Mouse (Mus musculus) limb, embryonic 14.5 days (tissue): ENCODE measurements around the gene Gdf9. TPM values are rescaled to one million over a fixed set of nuclear protein-coding genes. Genes with fewer than 3 reads are reported as not detected.

Source experiments
- ATAC-seq: fragments of 200-750 bp; cut with Nextera tagmentation; 2 replicates; pipeline ENCODE4 v1.8.0; 2017; ENCODE audit warnings: low read depth, moderate number of reproducible peaks, moderate TSS enrichment; ENCODE audit not compliant: low FRiP score
- DNase-seq: peaks from one replicate; pipeline ENCODE4 v3.0.0-alpha.2; 2015; ENCODE audit warnings: low spot score
- H3K27ac ChIP-seq: fragments of 300-500 bp; sonication (generic); replicated peaks from 2 replicates; pipeline ENCODE4 v1.5.1; 2014; ENCODE audit warnings: low read depth, mild to moderate bottlenecking, low read length, moderate library complexity, mixed read lengths
- H3K27me3 ChIP-seq: fragments of 300-500 bp; sonication (generic); 2 replicates; pipeline ENCODE4 v1.6.1; 2014; ENCODE audit warnings: low read length, mixed read lengths; ENCODE audit not compliant: control insufficient read depth, insufficient read depth
- H3K36me3 ChIP-seq: fragments of 300-500 bp; sonication (generic); 2 replicates; pipeline ENCODE4 v1.6.1; 2014; ENCODE audit warnings: mild to moderate bottlenecking, low read length, moderate library complexity, mixed read lengths; ENCODE audit not compliant: control insufficient read depth, insufficient read depth
- H3K4me1 ChIP-seq: fragments of 300-500 bp; sonication (generic); 2 replicates; pipeline ENCODE4 v1.6.1; 2014; ENCODE audit warnings: antibody characterized with exemption, low read length, mixed read lengths; ENCODE audit not compliant: control insufficient read depth, insufficient read depth
- H3K4me2 ChIP-seq: fragments of 300-500 bp; sonication (generic); replicated peaks from 2 replicates; pipeline ENCODE4 v1.6.1; 2014; ENCODE audit warnings: low read depth, mild to moderate bottlenecking, low read length, moderate library complexity; ENCODE audit not compliant: severe bottlenecking
- H3K4me3 ChIP-seq: fragments of 300-500 bp; sonication (generic); replicated peaks from 2 replicates; pipeline ENCODE4 v1.5.1; 2014; ENCODE audit warnings: low read length
- H3K9ac ChIP-seq: fragments of 300-500 bp; sonication (generic); 2 replicates; pipeline ENCODE4 v1.6.1; 2014; ENCODE audit warnings: mild to moderate bottlenecking, low read depth, low read length, moderate library complexity; ENCODE audit not compliant: severe bottlenecking
- H3K9me3 ChIP-seq: fragments of 300-500 bp; sonication (generic); 2 replicates; pipeline ENCODE4 v1.6.1; 2016; ENCODE audit warnings: low read length; ENCODE audit not compliant: control insufficient read depth
- POLR2A ChIP-seq: fragments of 200-500 bp; IDR thresholded peaks from 2 replicates; pipeline ENCODE4 v1.8.0; 2012; ENCODE audit warnings: inconsistent platforms, mild to moderate bottlenecking, moderate library complexity, borderline replicate concordance; ENCODE audit not compliant: insufficient read depth, insufficient read length; ENCODE audit errors: extremely low read depth
- WGBS: fragments of 180-500 bp; shearing (Covaris S2); extraction: QIAGEN DNeasy Blood & Tissue Kit; methylation state at CpG from one replicate; pipeline ENCODE4 v1.1.7; 2014; 5-methylcytosine and 5-hydroxymethylcytosine counted together
- polyA plus RNA-seq, 2 experiments: library from polyadenylated mRNA; depleted of rRNA in 1 of 2; stranded (reverse) in 1 of 2; unstranded in 1 of 2; fragments of >200 nt; fragmentation: Nextera tagmentation in 1 of 2; extraction: Ambion mirVana in 1 of 2; gene quantifications; 2 replicates each; pipeline versions ENCODE4 v1.2.1 to v1.2.3; 2012 to 2014

Gene Gdf9
- polyA plus RNA-seq, 2 experiments: 1.8 to 2.6 TPM

DNA sequence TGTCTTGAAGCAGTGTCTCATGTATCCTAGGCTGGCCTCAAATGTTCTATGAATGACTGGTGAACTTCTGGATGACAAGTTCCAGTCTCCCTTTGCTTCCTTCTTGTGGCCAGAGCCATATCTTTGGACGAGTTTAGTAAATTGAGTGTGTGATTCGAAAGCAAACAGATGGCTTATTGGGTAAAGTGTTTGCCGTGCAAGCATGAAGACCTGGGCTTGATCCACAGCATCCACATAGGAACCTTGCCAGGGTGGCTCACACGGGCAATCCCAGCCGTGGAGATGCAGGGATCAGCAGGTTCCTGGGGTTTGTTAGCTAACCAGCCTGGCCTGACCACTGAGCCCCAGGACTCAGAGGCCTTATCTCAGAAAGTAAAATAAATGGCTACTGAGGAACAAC is 22.2 kb downstream of the Gdf9 start:
- no peaks in the 10 kb centered on the region for H3K36me3 ChIP-seq
- no peaks in the 10 kb centered on the region for H3K27me3 ChIP-seq
- H3K4me2 ChIP-seq: no peak overlapping the region
- 89% methylated on average over 5 of the region's 5 CpGs for WGBS
- peaks cover 7% of the 10 kb centered on the region; the same call in 1 of the 2 replicates for H3K4me1 ChIP-seq
- no peak overlapping the region for H3K9ac ChIP-seq
- H3K27ac ChIP-seq: no peak overlapping the region
- DNase-seq (no peak), ATAC-seq (no peak)
- H3K4me3 ChIP-seq: no peak overlapping the region
- no peaks in the 10 kb centered on the region for H3K9me3 ChIP-seq
- no peak for TF ChIP-seq POLR2A

DNA sequence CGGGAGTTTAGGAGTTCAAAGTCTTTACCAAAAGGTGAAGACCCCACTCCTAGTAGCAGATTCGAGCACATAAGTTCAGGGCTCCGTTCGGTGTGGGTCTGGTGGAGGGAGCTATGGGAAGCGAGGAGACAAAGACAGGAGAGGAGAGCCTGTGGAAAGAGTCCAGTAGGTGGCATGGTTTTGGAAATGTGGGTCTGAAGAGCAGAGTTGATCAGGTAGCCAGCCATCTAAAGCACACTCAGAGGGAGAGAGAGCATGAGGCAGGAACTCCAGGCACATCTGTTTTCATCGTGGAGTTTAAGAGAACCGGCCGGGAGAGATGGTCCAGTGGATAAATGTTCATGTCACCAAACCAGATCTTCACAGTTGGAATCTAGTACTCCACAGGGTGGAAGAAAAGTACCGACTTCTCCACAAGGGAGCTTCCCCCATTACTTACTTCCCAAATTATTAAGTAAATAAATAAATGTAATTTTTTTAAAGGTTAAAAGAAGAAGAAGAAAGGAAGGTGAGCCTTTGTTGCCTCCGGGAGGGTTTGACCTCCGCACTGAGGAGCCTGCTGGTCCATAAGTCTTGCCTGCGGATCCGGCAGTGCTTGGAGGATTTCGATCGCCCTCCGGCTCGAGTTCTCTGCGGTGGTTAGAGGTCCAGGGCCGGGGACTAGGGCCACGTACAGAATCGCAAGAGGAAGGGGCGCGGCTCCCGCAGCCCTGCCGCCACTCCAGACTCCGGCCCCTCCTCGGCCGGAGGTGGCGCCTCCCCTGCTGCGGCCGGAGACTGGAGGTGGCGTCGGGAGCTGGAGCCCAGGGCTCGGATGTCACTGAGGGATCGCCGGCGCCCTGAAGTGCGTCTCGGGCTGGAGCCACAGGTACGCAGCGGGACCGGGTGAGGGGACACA is 25.9 kb downstream of the Gdf9 start, which contains the start of the genes Gm10447 and Shroom1:
TSS of gene Gm10447 (minus strand) at position 637 of the 898 bp plus-strand sequence.
TSS of gene Shroom1 (plus strand) at position 732 of the 898 bp plus-strand sequence.
- Histone ChIP-seq H3K4me1 (peaks cover 7% of the 10 kb centered on the region; the same call in 1 of the 2 replicates), H3K4me3 (peak within 1 kb of the TSS; percentile 51), H3K27me3 (no peaks in the 10 kb centered on the region), H3K4me2 (peak within 1 kb of the TSS; percentile 87), H3K27ac (no peak within 1 kb of the TSS; the same call in 1 of the 2 replicates), H3K36me3 (no peaks in the 10 kb centered on the region), H3K9me3 (no peaks in the 10 kb centered on the region), H3K9ac (peak within 1 kb of the TSS; percentile 68)
- ATAC-seq (peak; percentile 92), DNase-seq (peak; percentile 61)
- TF ChIP-seq POLR2A: peak; percentile 56; the same call in 1 of the 2 replicates
- 2% methylated on average over 32 of the region's 42 CpGs for WGBS

DNA sequence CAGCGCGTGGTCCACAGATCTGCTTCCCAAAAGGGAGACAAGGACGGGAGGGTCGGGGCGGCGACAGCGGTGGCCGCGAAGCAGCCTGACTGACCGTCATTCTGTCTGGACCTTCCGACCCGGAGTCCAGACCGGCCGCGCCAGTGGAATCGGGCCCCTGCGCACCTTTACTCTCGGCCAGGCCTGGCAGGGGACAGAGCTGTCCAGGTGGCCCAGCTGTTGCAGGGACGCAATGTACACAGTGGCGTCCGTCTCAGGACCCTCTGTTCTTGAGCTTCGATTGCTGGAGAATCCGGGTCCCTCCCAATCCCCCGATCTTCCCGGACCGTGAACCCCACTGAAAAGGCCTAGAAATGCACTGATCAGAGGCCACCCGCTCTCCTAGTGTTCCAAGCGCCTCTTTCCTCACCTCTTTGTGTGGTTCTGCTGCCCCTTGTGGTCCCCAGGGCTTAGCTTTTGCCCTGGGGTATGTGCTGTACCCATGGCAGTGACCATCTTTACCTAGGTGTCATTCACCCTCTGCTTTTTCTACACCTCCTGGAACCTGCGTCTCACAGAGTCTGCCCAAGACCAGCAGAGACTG is 26.6 kb downstream of the Gdf9 start:
- Histone ChIP-seq H3K36me3 (no peaks in the 10 kb centered on the region), H3K9me3 (no peaks in the 10 kb centered on the region), H3K4me1 (peaks cover 7% of the 10 kb centered on the region; the same call in 1 of the 2 replicates), H3K4me3 (peak overlapping the region; percentile 51), H3K27ac (no peak overlapping the region), H3K9ac (peak overlapping the region; percentile 68), H3K4me2 (peak overlapping the region; percentile 87), H3K27me3 (peaks cover 6% of the 10 kb centered on the region)
- DNase-seq: no peak
- 7% methylated on average over 23 of the region's 29 CpGs for WGBS
- no peak; the same call in 1 of the 2 replicates for ATAC-seq
- TF ChIP-seq POLR2A: no peak

DNA sequence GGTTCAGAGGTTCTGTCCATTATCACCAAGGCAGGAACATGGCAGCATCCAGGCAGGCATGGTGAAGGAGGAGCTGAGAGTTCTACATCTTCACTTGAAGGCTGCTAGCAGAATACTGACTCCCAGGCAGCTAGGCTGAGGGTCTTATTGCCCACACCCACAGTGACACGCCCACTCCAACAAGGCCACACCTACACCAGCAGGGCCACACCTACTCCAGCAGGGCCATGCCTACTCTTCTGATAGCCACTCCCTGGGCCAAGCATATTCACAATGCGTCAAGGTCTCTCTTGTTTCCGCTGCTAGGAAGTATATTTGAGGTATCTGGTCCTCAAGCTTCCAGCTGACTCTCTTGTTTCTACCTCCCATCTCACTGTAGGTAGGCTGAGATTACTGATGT is 28.2 kb downstream of the Gdf9 start:
- no peak for ATAC-seq
- Histone ChIP-seq H3K27me3 (peaks cover 21% of the 10 kb centered on the region), H3K4me1 (peaks cover 12% of the 10 kb centered on the region), H3K27ac (no peak overlapping the region), H3K4me2 (no peak overlapping the region), H3K9ac (no peak overlapping the region), H3K9me3 (no peaks in the 10 kb centered on the region), H3K4me3 (no peak overlapping the region), H3K36me3 (no peaks in the 10 kb centered on the region)
- WGBS: 64% methylated on average over 3 of the region's 3 CpGs
- DNase-seq: no peak
- no peak for TF ChIP-seq POLR2A

DNA sequence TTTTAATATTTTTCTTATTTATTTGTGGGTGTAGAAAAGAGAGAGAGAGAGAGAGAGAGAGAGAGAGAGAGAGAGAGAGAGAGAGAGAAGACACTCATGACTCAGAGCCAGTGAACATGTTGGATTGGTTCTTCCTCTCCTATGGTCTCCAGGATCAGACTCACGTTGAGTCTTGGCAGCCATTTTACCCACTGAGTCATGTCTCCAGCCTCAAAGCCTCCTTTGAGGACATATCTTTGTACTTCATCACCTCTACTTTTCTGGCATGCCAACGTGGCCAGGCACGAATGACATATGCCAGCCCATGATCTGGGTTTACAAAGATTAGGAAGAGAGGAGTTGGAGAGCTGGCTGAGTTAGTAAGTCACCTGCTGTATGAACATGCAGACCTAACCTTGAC is 29.4 kb downstream of the Gdf9 start:
- no peak overlapping the region for H3K4me3 ChIP-seq
- H3K27me3 ChIP-seq: peaks cover 33% of the 10 kb centered on the region
- no peaks in the 10 kb centered on the region for H3K9me3 ChIP-seq
- no peak for DNase-seq
- WGBS: 83% methylated on average over 3 of the region's 3 CpGs
- H3K9ac ChIP-seq: no peak overlapping the region
- ATAC-seq: no peak
- peaks cover 12% of the 10 kb centered on the region for H3K4me1 ChIP-seq
- H3K36me3 ChIP-seq: peaks cover 8% of the 10 kb centered on the region; the same call in 1 of the 2 replicates
- no peak for TF ChIP-seq POLR2A
- no peak overlapping the region for H3K4me2 ChIP-seq
- H3K27ac ChIP-seq: no peak overlapping the region
